Mouse (Mus musculus): ENCODE measurements around the gene Tgfb3.

GRCm38 (mm10) chr12:86085873-86086272 lies 7.0 kb upstream of the Tgfb3 start:
- TF ChIP-seq CTCF (IDR thresholded peaks at IDR 0.05; ENCODE audit: low read depth) (no peak), EP300 (IDR thresholded peaks at IDR 0.05; ENCODE audit: low read depth) (no peak)

All from heart, postnatal 0 days (tissue).